Mouse (Mus musculus) myocyte (in vitro differentiated cells): Measurements from ENCODE around the gene Edn2.

Experiments
- CEBPB ChIP-seq: IDR thresholded peaks from 2 replicates; pipeline ENCODE4 v1.6.1; 2011; ENCODE audit warnings: mild to moderate bottlenecking, moderate library complexity; ENCODE audit not compliant: poor library complexity, insufficient read depth, severe bottlenecking
- E2F4 ChIP-seq: IDR thresholded peaks from one replicate; pipeline ENCODE4 v1.6.1; 2011; ENCODE audit warnings: mild to moderate bottlenecking, control low read depth, moderate library complexity; ENCODE audit not compliant: insufficient read depth
- MAX ChIP-seq: IDR thresholded peaks from one replicate; pipeline ENCODE4 v1.6.1; 2011; ENCODE audit warnings: low read depth, mild to moderate bottlenecking, control low read depth
- MYOD1 ChIP-seq, 3 experiments: IDR thresholded peaks; one replicate each; pipeline ENCODE4 v1.6.1; 2011; ENCODE audit warnings: control low read depth in 2 of 3, low read depth in 2 of 3, mild to moderate bottlenecking in 2 of 3, moderate library complexity in 1 of 3; ENCODE audit not compliant: insufficient read length in 2 of 3, control insufficient read depth in 1 of 3
- MYOG ChIP-seq, 3 experiments: IDR thresholded peaks; one replicate each; pipeline ENCODE4 v1.6.1; 2011; ENCODE audit warnings: control low read depth in 2 of 3, low read depth in 2 of 3, mild to moderate bottlenecking in 2 of 3; ENCODE audit not compliant: insufficient read length in 2 of 3, control insufficient read depth in 1 of 3, insufficient read depth in 1 of 3
- POLR2A ChIP-seq: IDR thresholded peaks from one replicate; pipeline ENCODE4 v1.6.1; 2011; ENCODE audit warnings: low read depth, mild to moderate bottlenecking, control low read depth, moderate library complexity; ENCODE audit not compliant: insufficient read length
- POLR2AphosphoS2 ChIP-seq: IDR thresholded peaks from one replicate; pipeline ENCODE4 v1.6.1; 2011; ENCODE audit warnings: low read depth, control low read depth; ENCODE audit not compliant: insufficient read length
- REST ChIP-seq: IDR thresholded peaks from one replicate; pipeline ENCODE4 v1.6.1; 2011; ENCODE audit warnings: mild to moderate bottlenecking, control low read depth, moderate library complexity; ENCODE audit not compliant: insufficient read depth, insufficient read length
- SRF ChIP-seq: IDR thresholded peaks from one replicate; pipeline ENCODE4 v1.6.1; 2011; ENCODE audit warnings: low read depth; ENCODE audit not compliant: control insufficient read depth, insufficient read length
- TCF12 ChIP-seq: IDR thresholded peaks from one replicate; pipeline ENCODE4 v1.6.1; 2011; ENCODE audit warnings: mild to moderate bottlenecking, control low read depth; ENCODE audit not compliant: poor library complexity, insufficient read depth, severe bottlenecking
- TCF3 ChIP-seq: IDR thresholded peaks from one replicate; pipeline ENCODE4 v1.6.1; 2011; ENCODE audit warnings: low read depth, control low read depth; ENCODE audit not compliant: insufficient read length
- USF1 ChIP-seq: IDR thresholded peaks from one replicate; pipeline ENCODE4 v1.6.1; 2011; ENCODE audit warnings: low read depth, mild to moderate bottlenecking, control low read depth, moderate library complexity

DNA sequence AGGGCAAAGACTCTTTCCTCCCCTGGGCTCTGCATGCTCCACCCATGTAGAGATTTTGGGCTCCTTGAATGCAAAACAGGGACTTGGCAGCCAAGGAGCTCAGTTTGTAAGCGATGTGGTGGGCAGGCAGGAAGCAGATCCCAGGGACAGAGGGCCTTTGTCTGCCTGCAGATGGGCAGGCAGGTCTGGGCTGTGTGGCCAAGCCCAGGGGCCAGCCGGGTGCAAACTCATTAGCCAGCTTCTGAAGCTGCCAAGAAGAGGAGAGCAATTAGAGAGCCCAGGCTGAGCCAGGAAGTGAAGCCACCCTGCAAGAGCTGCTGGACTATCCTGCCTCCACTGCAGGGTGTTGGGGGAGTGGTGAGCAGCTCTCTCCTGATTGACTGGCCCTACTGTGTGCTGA is 28.9 kb downstream of the Edn2 start:
- TF ChIP-seq POLR2A (no peak), MYOD1 (IDR thresholded peaks at IDR 0.05; ENCODE audit: control insufficient read depth in 1 of 3, insufficient read length in 2 of 3, low read depth in 2 of 3) (no peak), E2F4 (no peak), USF1 (no peak), MAX (no peak), SRF (no peak), TCF12 (no peak), TCF3 (no peak), MYOG (IDR thresholded peaks at IDR 0.05; ENCODE audit: control insufficient read depth in 1 of 3, insufficient read depth in 1 of 3, insufficient read length in 2 of 3, low read depth in 2 of 3) (no peak), POLR2AphosphoS2 (no peak), CEBPB (no peak), REST (no peak)
